Mouse (Mus musculus): ENCODE data around the gene Gspt1. TPM values are rescaled to one million over a fixed set of nuclear protein-coding genes. Genes with fewer than 3 reads are reported as not detected.
A peak's percentile ranks its signal among the peaks of the same experiment; 100 is the strongest.

Gspt1 gene
- polyA plus RNA-seq, 1 experiment from 2014 or later, result 50.5 TPM

GRCm38 (mm10) chr16:11276888-11277287 lies 22.8 kb upstream of the Gspt1 start:
- Histone ChIP-seq H3K4me1 (ENCODE audit: control insufficient read depth, insufficient read depth, low read length) (no peaks in the 10 kb centered on the region), H3K4me2 (ENCODE audit: low read depth, low read length) (no peak overlapping the region), H3K9me3 (replicated peaks; ENCODE audit: control insufficient read depth, low read length) (no peaks in the 10 kb centered on the region), H3K4me3 (replicated peaks; ENCODE audit: low read length) (no peak overlapping the region), H3K27ac (ENCODE audit: low read length) (no peak overlapping the region), H3K9ac (ENCODE audit: low read length) (no peak overlapping the region), H3K27me3 (ENCODE audit: control insufficient read depth, insufficient read depth, low read length) (no peaks in the 10 kb centered on the region), H3K36me3 (ENCODE audit: control insufficient read depth, insufficient read depth, low read length) (no peaks in the 10 kb centered on the region)
- no peak for ATAC-seq (ENCODE audit: insufficient read depth, low FRiP score)
- 48% methylated on average over 3 of the region's 3 CpGs for WGBS

GRCm38 (mm10) chr16:11271073-11271472 lies 16.9 kb upstream of the Gspt1 start:
- no peaks in the 10 kb centered on the region for H3K9me3 ChIP-seq (replicated peaks; ENCODE audit: control insufficient read depth, low read length)
- H3K4me1 ChIP-seq (ENCODE audit: control insufficient read depth, insufficient read depth, low read length), result no peaks in the 10 kb centered on the region
- no peaks in the 10 kb centered on the region for H3K27me3 ChIP-seq (ENCODE audit: control insufficient read depth, insufficient read depth, low read length)
- no peak overlapping the region for H3K4me2 ChIP-seq (ENCODE audit: low read depth, low read length)
- H3K9ac ChIP-seq (ENCODE audit: low read length), result no peak overlapping the region
- H3K27ac ChIP-seq (ENCODE audit: low read length), result no peak overlapping the region
- no peak for ATAC-seq (ENCODE audit: insufficient read depth, low FRiP score)
- no peak overlapping the region for H3K4me3 ChIP-seq (replicated peaks; ENCODE audit: low read length)
- no peaks in the 10 kb centered on the region for H3K36me3 ChIP-seq (ENCODE audit: control insufficient read depth, insufficient read depth, low read length)

- ATAC-seq (ENCODE audit: insufficient read depth, low FRiP score), result no peak
- H3K9me3 ChIP-seq (replicated peaks; ENCODE audit: control insufficient read depth, low read length), result no peaks in the 10 kb centered on the region
- no peaks in the 10 kb centered on the region for H3K4me1 ChIP-seq (ENCODE audit: control insufficient read depth, insufficient read depth, low read length)
- no peak overlapping the region for H3K27ac ChIP-seq (ENCODE audit: low read length)
- H3K36me3 ChIP-seq (ENCODE audit: control insufficient read depth, insufficient read depth, low read length), result no peaks in the 10 kb centered on the region
- WGBS, result 69% methylated on average over 2 of the region's 2 CpGs
- no peak overlapping the region for H3K9ac ChIP-seq (ENCODE audit: low read length)
- no peak overlapping the region for H3K4me3 ChIP-seq (replicated peaks; ENCODE audit: low read length)
- no peak overlapping the region for H3K4me2 ChIP-seq (ENCODE audit: low read depth, low read length)
- no peaks in the 10 kb centered on the region for H3K27me3 ChIP-seq (ENCODE audit: control insufficient read depth, insufficient read depth, low read length)
Measured at GRCm38 (mm10) chr16:11270642-11271041, 16.5 kb upstream of the Gspt1 start.

GRCm38 (mm10) chr16:11269808-11270207 lies 15.7 kb upstream of the Gspt1 start:
- Histone ChIP-seq H3K27ac (ENCODE audit: low read length) (no peak overlapping the region), H3K27me3 (ENCODE audit: control insufficient read depth, insufficient read depth, low read length) (no peaks in the 10 kb centered on the region), H3K4me2 (ENCODE audit: low read depth, low read length) (no peak overlapping the region), H3K4me3 (replicated peaks; ENCODE audit: low read length) (no peak overlapping the region), H3K4me1 (ENCODE audit: control insufficient read depth, insufficient read depth, low read length) (no peaks in the 10 kb centered on the region), H3K9me3 (replicated peaks; ENCODE audit: control insufficient read depth, low read length) (no peaks in the 10 kb centered on the region), H3K36me3 (ENCODE audit: control insufficient read depth, insufficient read depth, low read length) (no peaks in the 10 kb centered on the region), H3K9ac (ENCODE audit: low read length) (no peak overlapping the region)
- no peak for ATAC-seq (ENCODE audit: insufficient read depth, low FRiP score)
- 23% methylated on average over 6 of the region's 6 CpGs for WGBS

GRCm38 (mm10) chr16:11266556-11266955 lies 12.4 kb upstream of the Gspt1 start:
- H3K4me1 ChIP-seq (ENCODE audit: control insufficient read depth, insufficient read depth, low read length), result no peaks in the 10 kb centered on the region

GRCm38 (mm10) chr16:11263266-11263665 lies 9.1 kb upstream of the Gspt1 start:
- no peak overlapping the region for H3K4me3 ChIP-seq (replicated peaks; ENCODE audit: low read length)
- no peaks in the 10 kb centered on the region for H3K27me3 ChIP-seq (ENCODE audit: control insufficient read depth, insufficient read depth, low read length)
- peak; percentile 69 for ATAC-seq (ENCODE audit: insufficient read depth, low FRiP score)
- no peaks in the 10 kb centered on the region for H3K4me1 ChIP-seq (ENCODE audit: control insufficient read depth, insufficient read depth, low read length)
- no peaks in the 10 kb centered on the region for H3K9me3 ChIP-seq (replicated peaks; ENCODE audit: control insufficient read depth, low read length)
- H3K9ac ChIP-seq (ENCODE audit: low read length), result no peak overlapping the region
- H3K36me3 ChIP-seq (ENCODE audit: control insufficient read depth, insufficient read depth, low read length), result no peaks in the 10 kb centered on the region
- peak overlapping the region; percentile 19; the same call in 1 of the 2 replicates for H3K27ac ChIP-seq (ENCODE audit: low read length)
- H3K4me2 ChIP-seq (ENCODE audit: low read depth, low read length), result no peak overlapping the region

More at GRCm38 (mm10) chr16:11266556-11266955, 12.4 kb upstream of the Gspt1 start:
- Histone ChIP-seq H3K9me3 (replicated peaks; ENCODE audit: control insufficient read depth, low read length) (no peaks in the 10 kb centered on the region), H3K27ac (ENCODE audit: low read length) (no peak overlapping the region), H3K9ac (ENCODE audit: low read length) (no peak overlapping the region), H3K4me3 (replicated peaks; ENCODE audit: low read length) (no peak overlapping the region), H3K27me3 (ENCODE audit: control insufficient read depth, insufficient read depth, low read length) (no peaks in the 10 kb centered on the region), H3K4me2 (ENCODE audit: low read depth, low read length) (no peak overlapping the region), H3K36me3 (ENCODE audit: control insufficient read depth, insufficient read depth, low read length) (no peaks in the 10 kb centered on the region)
- WGBS, result 79% methylated on average over 2 of the region's 2 CpGs
- no peak for ATAC-seq (ENCODE audit: insufficient read depth, low FRiP score)

GRCm38 (mm10) chr16:11254723-11255164 lies 619 bp upstream of the Gspt1 start:
- no peaks in the 10 kb centered on the region for H3K9me3 ChIP-seq (replicated peaks; ENCODE audit: control insufficient read depth, low read length)
- WGBS, result 9% methylated on average over 10 of the region's 10 CpGs
- peaks cover 14% of the 10 kb centered on the region for H3K4me1 ChIP-seq (ENCODE audit: control insufficient read depth, insufficient read depth, low read length)
- H3K4me2 ChIP-seq (ENCODE audit: low read depth, low read length), result peak overlapping the region; percentile 69
- no peaks in the 10 kb centered on the region for H3K36me3 ChIP-seq (ENCODE audit: control insufficient read depth, insufficient read depth, low read length)
- H3K27ac ChIP-seq (ENCODE audit: low read length), result peak overlapping the region; percentile 91
- ATAC-seq (ENCODE audit: insufficient read depth, low FRiP score), result no peak
- no peaks in the 10 kb centered on the region for H3K27me3 ChIP-seq (ENCODE audit: control insufficient read depth, insufficient read depth, low read length)
- peak overlapping the region; percentile 79 for H3K9ac ChIP-seq (ENCODE audit: low read length)
- peak overlapping the region; percentile 98 for H3K4me3 ChIP-seq (replicated peaks; ENCODE audit: low read length)

GRCm38 (mm10) chr16:11253065-11253831 lies 877 bp downstream of the Gspt1 start:
- Histone ChIP-seq H3K27me3 (ENCODE audit: control insufficient read depth, insufficient read depth, low read length) (no peaks in the 10 kb centered on the region), H3K9me3 (replicated peaks; ENCODE audit: control insufficient read depth, low read length) (no peaks in the 10 kb centered on the region), H3K27ac (ENCODE audit: low read length) (peak overlapping the region; percentile 95), H3K9ac (ENCODE audit: low read length) (peak overlapping the region; percentile 97), H3K4me3 (replicated peaks; ENCODE audit: low read length) (peak overlapping the region; percentile 98), H3K4me1 (ENCODE audit: control insufficient read depth, insufficient read depth, low read length) (peaks cover 14% of the 10 kb centered on the region), H3K36me3 (ENCODE audit: control insufficient read depth, insufficient read depth, low read length) (no peaks in the 10 kb centered on the region), H3K4me2 (ENCODE audit: low read depth, low read length) (peak overlapping the region; percentile 63)
- under 1% methylated on average over 58 of the region's 58 CpGs for WGBS
- ATAC-seq (ENCODE audit: insufficient read depth, low FRiP score), result peak; percentile 24; the same call in 1 of the 2 replicates

GRCm38 (mm10) chr16:11247791-11248190 lies 6.3 kb downstream of the Gspt1 start:
- WGBS, result 63% methylated on average over 2 of the region's 2 CpGs
- no peak overlapping the region for H3K4me3 ChIP-seq (replicated peaks; ENCODE audit: low read length)
- ATAC-seq (ENCODE audit: insufficient read depth, low FRiP score), result no peak
- H3K27me3 ChIP-seq (ENCODE audit: control insufficient read depth, insufficient read depth, low read length), result no peaks in the 10 kb centered on the region
- no peaks in the 10 kb centered on the region for H3K9me3 ChIP-seq (replicated peaks; ENCODE audit: control insufficient read depth, low read length)
- H3K9ac ChIP-seq (ENCODE audit: low read length), result no peak overlapping the region
- H3K4me2 ChIP-seq (ENCODE audit: low read depth, low read length), result no peak overlapping the region
- H3K27ac ChIP-seq (ENCODE audit: low read length), result no peak overlapping the region
- peaks cover 16% of the 10 kb centered on the region for H3K4me1 ChIP-seq (ENCODE audit: control insufficient read depth, insufficient read depth, low read length)
- H3K36me3 ChIP-seq (ENCODE audit: control insufficient read depth, insufficient read depth, low read length), result no peaks in the 10 kb centered on the region
